Mouse (Mus musculus) fat pad, adult 2 months (tissue): ENCODE data around the gene Lifr.

Experiments
- DNase-seq: peaks from one replicate; pipeline ENCODE4 v3.0.0-alpha.2; 2011; ENCODE audit warnings: low read depth, low spot score; ENCODE audit errors: extremely low read depth

The Lifr gene

GRCm38 (mm10) chr15:7154737-7155090, 64.3 kb downstream of the Lifr start:
- no peak for DNase-seq

GRCm38 (mm10) chr15:7157658-7158057, 67.2 kb downstream of the Lifr start:
- DNase-seq: no peak

DNA sequence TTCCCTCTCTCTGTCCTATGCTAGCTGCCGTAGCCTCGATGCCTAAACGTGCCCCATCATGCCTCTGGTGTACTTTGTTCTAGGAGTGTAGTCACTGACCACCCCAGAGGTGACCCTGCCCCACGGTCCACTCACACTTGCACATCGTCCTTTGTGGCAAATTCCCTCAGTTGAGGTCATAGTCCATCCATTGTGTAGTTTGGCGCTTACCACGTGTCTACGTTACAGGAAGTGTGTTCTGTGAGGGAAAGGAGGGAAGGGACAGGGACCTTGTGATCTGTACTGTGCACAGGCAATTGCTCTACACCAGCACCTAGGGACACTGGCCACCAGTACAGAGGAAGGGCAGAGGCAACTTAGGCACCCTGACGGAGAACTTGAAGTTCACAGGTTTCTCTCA, 69.5 kb downstream of the Lifr start:
- no peak for DNase-seq

DNA sequence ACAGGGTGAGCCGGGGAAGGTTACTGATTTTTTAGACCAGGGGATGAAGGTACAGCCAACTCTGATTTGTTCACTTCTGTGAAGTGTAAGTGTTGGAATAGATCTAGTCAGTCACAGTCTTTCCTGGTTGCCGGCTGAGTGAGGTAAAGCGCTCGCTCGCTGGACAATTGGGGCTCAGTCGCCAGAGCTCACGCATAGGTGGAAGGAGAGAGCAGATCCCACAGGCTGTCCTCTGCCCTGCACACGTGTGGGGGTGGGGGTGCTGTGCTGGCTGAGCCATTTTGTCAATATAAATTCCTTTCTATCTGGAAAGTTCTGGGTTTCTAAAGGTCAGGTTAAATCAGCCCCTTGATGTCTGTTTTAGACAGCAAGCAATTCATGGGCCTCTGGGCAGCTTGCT, 69.9 kb downstream of the Lifr start:
- DNase-seq: no peak

DNA sequence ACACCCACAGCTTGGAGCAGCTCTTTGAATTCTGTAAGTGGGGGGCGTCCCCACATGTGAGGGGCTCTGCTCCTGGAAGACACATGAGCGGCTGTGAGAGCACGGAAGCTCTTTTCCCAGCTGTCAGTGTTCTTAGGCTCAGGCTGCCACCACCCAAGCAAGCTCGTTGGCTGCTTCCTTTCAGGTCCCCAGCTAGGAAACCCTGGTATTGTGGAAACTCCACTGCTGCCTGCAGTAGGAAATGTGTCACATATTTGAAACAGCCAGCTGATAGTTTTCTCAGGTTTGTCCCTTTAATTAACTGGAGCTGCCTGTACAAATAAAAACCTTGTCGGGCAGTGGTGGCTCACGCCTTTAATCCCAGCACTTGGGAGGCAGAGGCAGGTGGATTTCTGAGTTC, 73.4 kb downstream of the Lifr start:
- DNase-seq: no peak

GRCm38 (mm10) chr15:7166735-7167134, 76.3 kb downstream of the Lifr start:
- no peak for DNase-seq

DNA sequence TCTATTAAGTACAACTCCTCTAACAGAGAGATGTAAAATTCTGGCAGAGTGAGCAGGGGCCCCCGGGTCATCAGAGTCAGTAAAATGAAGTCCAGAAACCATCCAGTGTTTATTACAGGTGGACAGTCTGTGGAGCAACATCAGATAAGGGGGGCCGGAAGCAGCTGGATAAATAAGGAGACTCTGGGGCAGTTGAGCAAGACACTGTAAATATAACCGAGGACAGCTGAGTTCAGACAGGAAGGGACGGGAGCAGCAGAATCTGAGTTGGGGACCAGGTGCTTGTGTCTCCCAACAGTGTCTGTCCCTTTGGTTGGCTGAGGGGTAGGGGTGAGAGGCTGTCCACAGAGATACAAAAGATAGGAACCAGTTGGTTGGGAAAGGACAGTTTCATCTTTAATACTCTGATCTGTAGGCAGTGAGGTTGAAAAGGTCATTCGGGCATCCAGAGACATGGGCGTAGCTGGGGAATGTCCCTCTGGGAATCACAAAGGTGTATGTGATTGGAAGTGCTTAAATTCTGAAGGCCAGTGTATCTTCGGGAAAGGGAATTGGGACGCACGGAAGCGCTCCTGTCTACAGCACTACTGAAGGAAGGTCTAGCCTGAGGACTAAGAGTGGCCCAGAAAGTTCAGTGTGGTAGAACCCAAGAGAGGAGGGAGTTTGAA, 77.0 kb downstream of the Lifr start:
- DNase-seq: no peak

- no peak for DNase-seq
These were observed 77.6 kb downstream of the Lifr start for GRCm38 (mm10) chr15:7167906-7168532.

- DNase-seq: peak; percentile 58
These were observed 82.5 kb downstream of the Lifr start for GRCm38 (mm10) chr15:7172875-7173274.

DNA sequence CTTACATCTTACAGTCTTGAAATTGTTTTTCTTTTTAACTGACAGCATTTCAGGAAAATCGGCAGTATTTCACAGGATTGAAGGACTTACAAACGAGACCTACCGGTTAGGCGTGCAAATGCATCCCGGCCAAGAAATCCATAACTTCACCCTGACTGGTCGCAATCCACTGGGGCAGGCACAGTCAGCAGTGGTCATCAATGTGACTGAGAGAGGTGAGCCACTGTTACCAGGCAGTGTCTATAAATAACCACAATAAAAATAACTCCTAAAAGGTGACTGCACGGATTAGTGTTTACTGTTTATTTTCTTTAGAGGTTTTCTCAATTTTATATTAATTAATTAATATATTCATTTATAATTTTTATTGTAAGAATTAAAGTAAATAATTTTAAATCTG, 82.9 kb downstream of the Lifr start:
- DNase-seq: no peak

- DNase-seq: no peak
These were observed 83.4 kb downstream of the Lifr start for GRCm38 (mm10) chr15:7173776-7174175.

GRCm38 (mm10) chr15:7180576-7180975, 90.2 kb downstream of the Lifr start:
- DNase-seq: no peak

- no peak for DNase-seq
These were observed 97.3 kb downstream of the Lifr start for GRCm38 (mm10) chr15:7187682-7188081.

DNA sequence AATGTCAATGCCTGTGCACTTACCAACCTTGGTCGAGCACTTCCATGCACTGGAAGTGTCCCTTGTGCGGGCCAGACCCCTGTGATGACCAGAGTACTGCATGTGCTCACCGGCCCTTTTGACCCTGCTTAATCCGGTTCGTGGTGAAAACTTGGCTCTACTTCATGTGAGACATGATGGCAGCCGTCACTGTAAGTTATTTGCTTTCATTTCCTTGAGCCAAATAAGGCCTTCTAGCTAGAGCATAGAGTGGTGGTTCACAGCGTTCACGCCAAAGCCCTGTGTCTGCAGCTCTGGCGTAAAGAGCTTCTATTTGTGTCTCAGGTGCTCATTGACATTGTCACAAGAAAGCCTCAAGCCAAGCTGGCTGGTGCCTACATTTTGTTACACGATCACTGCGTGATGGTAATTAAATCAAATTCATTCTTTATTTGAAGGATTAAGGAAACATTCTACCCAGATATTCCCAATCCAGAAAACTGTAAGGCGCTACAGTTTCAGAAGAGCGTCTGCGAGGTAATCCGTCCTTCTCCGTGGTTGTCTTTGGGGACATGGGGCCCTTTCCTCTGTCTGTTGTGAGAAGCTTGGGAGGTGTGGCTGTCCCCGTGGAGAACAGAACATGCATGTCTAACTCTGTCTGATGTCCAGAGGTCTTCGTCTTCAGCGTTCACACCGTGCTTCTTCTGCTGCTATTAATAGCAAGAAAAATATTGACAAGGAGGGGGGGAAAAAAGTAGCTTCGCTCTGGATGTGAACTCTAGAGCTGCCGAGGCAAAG, 99.5 kb downstream of the Lifr start:
- DNase-seq: no peak

DNA sequence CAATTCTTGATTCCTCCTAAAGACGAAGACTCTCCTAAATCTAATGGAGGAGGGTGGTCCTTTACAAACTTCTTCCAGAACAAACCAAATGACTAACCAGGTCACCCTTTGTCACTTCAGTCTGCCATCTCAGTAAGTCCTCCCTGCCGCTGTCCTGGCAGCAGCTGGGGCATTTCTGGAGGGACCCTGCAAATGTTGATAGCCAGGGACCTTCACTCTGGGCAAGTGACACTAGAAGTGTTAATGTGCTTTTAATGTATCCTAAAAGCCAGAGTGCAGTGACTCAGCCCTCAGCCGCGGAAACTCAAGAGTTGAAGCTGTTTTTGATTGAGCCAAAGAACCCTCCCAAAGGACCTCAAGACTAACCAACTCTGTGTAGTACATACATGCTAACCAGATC, 100.7 kb downstream of the Lifr start:
- no peak for DNase-seq

GRCm38 (mm10) chr15:7192582-7192981, 102.2 kb downstream of the Lifr start:
- DNase-seq: no peak

DNA sequence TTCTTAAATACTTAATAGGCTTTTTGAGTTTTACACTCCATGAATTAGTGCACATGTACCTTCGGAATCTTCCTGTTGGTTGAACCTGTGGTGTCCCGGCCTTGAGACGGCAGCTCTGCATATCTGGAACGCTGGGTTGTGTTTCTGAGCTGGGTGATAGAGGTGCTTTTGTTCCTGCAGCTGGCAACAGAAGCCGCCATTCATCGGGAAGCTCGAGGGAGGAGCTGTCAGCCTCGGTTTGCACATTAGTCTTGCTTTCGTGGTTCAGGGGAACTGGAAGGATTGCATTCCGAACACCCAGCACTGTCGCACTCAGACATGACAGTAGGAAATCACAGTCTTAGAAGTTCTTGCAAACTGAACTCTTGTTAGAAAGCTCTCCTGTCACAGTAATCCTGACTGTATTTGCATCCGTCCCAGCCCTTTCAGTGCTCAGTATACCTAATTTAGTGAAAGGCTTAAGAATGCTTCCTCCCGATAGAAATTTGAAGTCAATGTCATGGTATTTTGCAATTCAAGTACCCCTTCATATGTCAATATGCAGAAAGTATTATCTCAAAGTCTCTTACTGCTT, 103.8 kb downstream of the Lifr start:
- DNase-seq: no peak

DNA sequence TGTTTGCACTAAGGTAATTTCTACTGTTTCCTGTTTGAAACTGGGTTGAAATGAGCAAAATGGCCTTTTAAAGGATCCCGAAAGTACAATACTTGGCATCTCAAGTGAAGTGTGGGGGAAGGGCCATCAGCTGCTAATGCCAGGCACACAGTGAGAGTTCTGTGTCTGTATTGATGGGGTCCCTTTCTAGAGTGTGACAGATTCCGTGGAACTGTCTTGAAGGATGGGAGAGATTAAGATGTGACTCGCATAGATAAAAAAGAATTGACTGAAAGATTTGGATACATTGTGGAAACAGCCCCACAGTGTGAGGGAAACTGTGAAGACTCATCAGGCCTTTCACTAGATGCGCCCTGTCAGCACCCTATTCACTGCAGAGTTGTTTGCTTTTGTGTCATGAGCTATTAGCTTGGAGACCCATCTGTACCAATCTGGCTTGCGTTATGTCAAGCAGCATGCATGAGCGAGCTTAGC, 104.4 kb downstream of the Lifr start:
- DNase-seq: no peak

DNA sequence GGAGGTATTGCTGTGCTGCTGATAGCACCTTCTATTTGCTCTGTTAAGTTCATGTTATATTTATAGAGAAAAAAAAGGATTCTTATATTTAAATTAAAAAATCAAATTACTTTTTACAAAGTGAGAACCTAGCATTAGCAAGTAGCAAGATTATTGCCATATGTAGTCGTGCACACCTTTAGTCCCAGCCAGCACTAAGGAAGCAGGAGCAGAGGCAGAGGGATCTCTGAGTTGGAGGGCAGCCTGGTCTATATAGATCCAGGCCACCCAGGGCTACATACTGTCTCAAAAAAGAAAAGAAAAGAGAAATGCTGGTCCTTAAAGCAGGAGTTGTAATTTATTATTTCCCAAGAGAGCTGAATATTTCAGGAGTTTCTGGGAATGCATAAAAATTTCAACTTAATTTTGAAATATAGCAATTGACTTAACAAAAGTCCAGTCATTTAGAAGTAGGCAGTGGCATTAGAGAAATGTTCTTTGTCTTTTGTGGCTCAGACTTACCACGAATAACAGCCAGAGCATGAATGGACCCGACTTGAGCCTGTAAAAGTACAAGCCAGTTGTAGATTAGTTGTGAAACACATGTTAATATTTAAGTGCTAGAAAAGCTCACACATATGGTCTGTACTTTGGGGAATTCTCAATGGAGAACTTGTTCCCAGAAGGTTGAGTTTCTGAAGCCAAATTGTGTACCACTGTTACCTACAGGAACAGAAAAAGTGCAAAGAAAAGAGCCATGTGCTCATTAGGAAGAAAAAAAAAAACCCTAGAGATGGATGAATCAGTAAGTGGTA, 107.4 kb downstream of the Lifr start:
- DNase-seq: no peak

- no peak for DNase-seq
These were observed 108.4 kb downstream of the Lifr start for GRCm38 (mm10) chr15:7198816-7199215.

DNA sequence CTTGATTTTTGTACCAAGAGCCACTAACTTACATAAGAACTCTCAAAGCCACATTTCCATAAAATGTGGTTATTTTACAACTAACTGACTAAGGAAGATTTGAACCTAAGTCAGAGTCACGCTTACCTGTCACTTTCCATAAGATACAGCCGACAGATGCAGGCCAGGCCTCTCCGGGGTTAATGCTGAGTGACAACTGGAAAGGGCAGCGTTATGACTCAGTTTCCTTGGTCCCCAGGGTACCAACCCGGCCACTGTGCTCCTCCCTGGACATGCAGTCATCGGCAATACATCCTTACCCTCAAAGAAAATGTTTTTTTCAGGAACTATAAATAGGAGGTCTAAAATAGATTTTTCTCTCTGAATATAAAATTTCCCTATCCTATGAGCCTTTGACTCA, 109.9 kb downstream of the Lifr start:
- no peak for DNase-seq
